Mouse (Mus musculus) forebrain, postnatal 0 days (tissue): ENCODE measurements around the gene Six1. TPM values are rescaled to one million over a fixed set of nuclear protein-coding genes. Genes with fewer than 3 reads are reported as not detected.
A peak's percentile ranks its signal among the peaks of the same experiment; 100 is the strongest.
"Not testable (repeated sequence)": the region's sequence is repeated elsewhere in the genome, so short reads cannot be mapped to it uniquely, and the experiment has no call there.

ENCODE experiments used
- ATAC-seq: fragments of 200-750 bp; cut with Nextera tagmentation; 2 replicates; pipeline ENCODE4 v1.8.0; 2017; ENCODE audit warnings: mild to moderate bottlenecking, moderate library complexity
- DNase-seq: peaks from one replicate; pipeline ENCODE4 v3.0.0-alpha.2; 2015
- H3K27ac ChIP-seq: fragments of 300-500 bp; sonication (generic); 2 replicates; pipeline ENCODE4 v1.5.1; 2014; ENCODE audit warnings: low read depth, mild to moderate bottlenecking, antibody characterized with exemption, low read length, moderate library complexity, mixed read lengths
- H3K27me3 ChIP-seq: fragments of 300-500 bp; sonication (generic); 2 replicates; pipeline ENCODE4 v1.6.1; 2014; ENCODE audit warnings: mild to moderate bottlenecking, low read length, mixed read lengths; ENCODE audit not compliant: insufficient read depth
- H3K36me3 ChIP-seq: fragments of 300-500 bp; sonication (generic); 2 replicates; pipeline ENCODE4 v1.6.1; 2014; ENCODE audit warnings: mild to moderate bottlenecking, moderate library complexity; ENCODE audit not compliant: insufficient read depth
- H3K4me1 ChIP-seq: fragments of 300-500 bp; sonication (generic); 2 replicates; pipeline ENCODE4 v1.6.1; 2014; ENCODE audit warnings: antibody characterized with exemption; ENCODE audit not compliant: insufficient read depth
- H3K4me2 ChIP-seq: fragments of 300-500 bp; sonication (generic); 2 replicates; pipeline ENCODE4 v1.6.1; 2014; ENCODE audit warnings: low read depth, mild to moderate bottlenecking, moderate library complexity
- H3K4me3 ChIP-seq: fragments of 300-500 bp; sonication (generic); 2 replicates; pipeline ENCODE4 v1.5.1; 2014; ENCODE audit warnings: low read depth, low read length, mixed read lengths
- H3K9ac ChIP-seq: fragments of 300-500 bp; sonication (generic); 2 replicates; pipeline ENCODE4 v1.6.1; 2014; ENCODE audit warnings: mild to moderate bottlenecking
- H3K9me3 ChIP-seq: fragments of 300-500 bp; sonication (generic); 2 replicates; pipeline ENCODE4 v1.6.1; 2016; ENCODE audit warnings: low read length
- CTCF ChIP-seq: sonication (generic); IDR thresholded peaks from 2 replicates; pipeline ENCODE4 v1.5.1; 2016; ENCODE audit warnings: antibody characterized with exemption, control low read depth, low read depth
- WGBS: fragments of 180-500 bp; shearing (Covaris S2); extraction: QIAGEN DNeasy Blood & Tissue Kit; methylation state at CpG from one replicate; pipeline ENCODE4 v1.1.7; 2014; 5-methylcytosine and 5-hydroxymethylcytosine counted together
- polyA plus RNA-seq: library from polyadenylated mRNA; unstranded; fragments of >200 nt; fragmentation: Nextera tagmentation; extraction: Ambion mirVana; gene quantifications from 2 replicates; pipeline ENCODE4 v1.2.1, GENCODE M21; 2015
- total RNA-seq: library from RNA; depleted of rRNA; stranded (reverse); fragments of >200 nt; gene quantifications from 2 replicates; pipeline ENCODE4 v1.2.3, GENCODE M21; 2014; rRNA removed

Gene Six1
- total RNA-seq (0.62 and 0.77 TPM in 2 replicates), polyA plus RNA-seq (0.65 TPM in 2 replicates)

GRCm38 (mm10) chr12:73053668-73054241 is at the start of gene Six1:
Gene Six1, minus strand, starts transcription at chr12:73053887.
- no peaks in the 10 kb centered on the region for H3K36me3 ChIP-seq
- H3K9ac ChIP-seq: no peak within 1 kb of the TSS
- H3K9me3 ChIP-seq: no peaks in the 10 kb centered on the region
- peak; percentile 34 for ATAC-seq
- no peak within 1 kb of the TSS for H3K27ac ChIP-seq
- no peaks in the 10 kb centered on the region for H3K4me1 ChIP-seq
- TF ChIP-seq CTCF: peak; percentile 10; the same call in 1 of the 2 replicates
- WGBS: 2% methylated on average over 42 of the region's 42 CpGs
- peak within 1 kb of the TSS; percentile 26 for H3K4me3 ChIP-seq
- peak; percentile 9 for DNase-seq
- H3K27me3 ChIP-seq: peaks cover 92% of the 10 kb centered on the region
- peak within 1 kb of the TSS; percentile 44 for H3K4me2 ChIP-seq

GRCm38 (mm10) chr12:73098593-73098992 is 44.9 kb upstream of the Six1 start:
- no peak for TF ChIP-seq CTCF
- H3K36me3 ChIP-seq: no peaks in the 10 kb centered on the region
- 91% methylated on average over 4 of the region's 4 CpGs for WGBS
- no peaks in the 10 kb centered on the region for H3K27me3 ChIP-seq
- no peak overlapping the region for H3K4me2 ChIP-seq
- no peak overlapping the region for H3K27ac ChIP-seq
- no peak for DNase-seq
- no peak overlapping the region for H3K4me3 ChIP-seq
- H3K4me1 ChIP-seq: no peaks in the 10 kb centered on the region
- no peaks in the 10 kb centered on the region for H3K9me3 ChIP-seq
- ATAC-seq: no peak
- H3K9ac ChIP-seq: no peak overlapping the region

DNA sequence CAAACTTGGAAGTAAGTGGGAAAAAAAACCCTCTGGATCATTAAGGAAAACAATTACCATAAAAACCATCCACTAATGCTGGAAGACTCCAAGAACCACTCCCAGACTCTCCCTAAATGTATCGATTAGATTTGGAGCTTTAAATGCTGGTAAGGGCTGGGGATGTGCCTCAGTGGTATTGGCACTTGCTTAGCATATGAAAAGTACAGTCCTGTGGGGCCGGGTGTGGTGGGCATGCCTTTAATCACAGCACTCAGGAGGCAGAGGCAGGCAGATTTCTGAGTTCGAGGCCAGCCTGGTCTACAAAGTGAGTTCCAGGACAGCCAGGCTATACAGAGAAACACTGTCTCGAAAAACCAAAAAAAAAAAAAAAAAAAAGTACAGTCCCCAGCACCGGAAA is 42.5 kb upstream of the Six1 start:
- not testable (repeated sequence) for ATAC-seq, H3K9ac ChIP-seq, H3K4me1 ChIP-seq, H3K27me3 ChIP-seq, H3K4me2 ChIP-seq, H3K36me3 ChIP-seq, H3K9me3 ChIP-seq, H3K4me3 ChIP-seq, H3K27ac ChIP-seq, DNase-seq
- 91% methylated on average over 4 of the region's 5 CpGs for WGBS

- no peak for TF ChIP-seq CTCF
- no peaks in the 10 kb centered on the region for H3K36me3 ChIP-seq
- H3K4me2 ChIP-seq: no peak overlapping the region
- DNase-seq: no peak
- H3K4me3 ChIP-seq: no peak overlapping the region
- no peak overlapping the region for H3K27ac ChIP-seq
- ATAC-seq: no peak
- no peaks in the 10 kb centered on the region for H3K4me1 ChIP-seq
- WGBS: 49% methylated on average over 2 of the region's 2 CpGs
- H3K9me3 ChIP-seq: no peaks in the 10 kb centered on the region
- no peaks in the 10 kb centered on the region for H3K27me3 ChIP-seq
- no peak overlapping the region for H3K9ac ChIP-seq
Measured at GRCm38 (mm10) chr12:73094605-73095004, 40.9 kb upstream of the Six1 start.

DNA sequence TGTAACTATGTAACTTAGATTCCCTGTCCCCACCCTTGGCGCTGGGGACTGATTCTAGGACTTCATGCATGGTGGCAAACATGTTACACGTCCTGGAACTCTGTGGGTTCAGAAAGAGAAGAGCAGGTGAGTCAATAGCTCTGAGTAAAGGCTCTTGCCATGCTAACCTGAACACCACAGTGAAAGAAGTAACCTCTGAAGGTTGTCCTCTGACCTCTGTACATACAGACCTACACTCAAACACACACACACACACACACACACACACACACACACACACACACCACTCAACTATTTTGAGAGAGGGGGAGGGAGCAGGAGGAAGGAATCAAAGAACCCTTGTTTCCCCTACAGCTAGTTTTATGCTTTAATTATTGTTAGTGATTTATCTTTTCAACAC is 40.5 kb upstream of the Six1 start:
- 83% methylated on average over 2 of the region's 2 CpGs for WGBS
- no peak overlapping the region for H3K27ac ChIP-seq
- H3K4me2 ChIP-seq: no peak overlapping the region
- no peak for ATAC-seq
- H3K9ac ChIP-seq: no peak overlapping the region
- TF ChIP-seq CTCF: no peak
- no peaks in the 10 kb centered on the region for H3K9me3 ChIP-seq
- DNase-seq: no peak
- H3K36me3 ChIP-seq: no peaks in the 10 kb centered on the region
- H3K4me1 ChIP-seq: no peaks in the 10 kb centered on the region
- H3K27me3 ChIP-seq: no peaks in the 10 kb centered on the region
- no peak overlapping the region for H3K4me3 ChIP-seq

- Histone ChIP-seq H3K4me2 (no peak overlapping the region), H3K4me3 (no peak overlapping the region), H3K9ac (no peak overlapping the region), H3K9me3 (no peaks in the 10 kb centered on the region), H3K27me3 (no peaks in the 10 kb centered on the region), H3K36me3 (no peaks in the 10 kb centered on the region), H3K4me1 (no peaks in the 10 kb centered on the region), H3K27ac (no peak overlapping the region)
- DNase-seq (no peak), ATAC-seq (no peak)
- 76% methylated on average over 7 of the region's 7 CpGs for WGBS
- TF ChIP-seq CTCF: no peak
Measured at GRCm38 (mm10) chr12:73090672-73091335, 37.1 kb upstream of the Six1 start.

- H3K27ac ChIP-seq: no peak overlapping the region
- ATAC-seq (no peak), DNase-seq (no peak)
- no peak for TF ChIP-seq CTCF
- no peak overlapping the region for H3K4me2 ChIP-seq
- no peaks in the 10 kb centered on the region for H3K4me1 ChIP-seq
- H3K9me3 ChIP-seq: no peaks in the 10 kb centered on the region
- H3K4me3 ChIP-seq: no peak overlapping the region
- 77% methylated on average over 5 of the region's 5 CpGs for WGBS
- no peaks in the 10 kb centered on the region for H3K27me3 ChIP-seq
- H3K36me3 ChIP-seq: no peaks in the 10 kb centered on the region
- no peak overlapping the region for H3K9ac ChIP-seq
Measured at GRCm38 (mm10) chr12:73088911-73089310, 35.2 kb upstream of the Six1 start.
